Mouse (Mus musculus) neural tube, embryonic 12.5 days (tissue): ENCODE results near the gene BC034090. TPM values are rescaled to one million over a fixed set of nuclear protein-coding genes. Genes with fewer than 3 reads are reported as not detected.

Experiments
- ATAC-seq: fragments of 200-750 bp; cut with Nextera tagmentation; 2 replicates; pipeline ENCODE4 v1.8.0; 2017; ENCODE audit warnings: low read depth, mild to moderate bottlenecking, moderate TSS enrichment, moderate library complexity; ENCODE audit not compliant: low FRiP score
- H3K27ac ChIP-seq: fragments of 300-500 bp; sonication (generic); 2 replicates; pipeline ENCODE4 v1.5.1; 2016
- H3K27me3 ChIP-seq: fragments of 300-500 bp; sonication (generic); replicated peaks from 2 replicates; pipeline ENCODE4 v1.6.1; 2016; ENCODE audit warnings: mild to moderate bottlenecking
- H3K36me3 ChIP-seq: fragments of 300-500 bp; sonication (generic); 2 replicates; pipeline ENCODE4 v1.6.1; 2016; ENCODE audit warnings: mild to moderate bottlenecking
- H3K4me1 ChIP-seq: fragments of 300-500 bp; sonication (generic); 2 replicates; pipeline ENCODE4 v1.6.1; 2016
- H3K4me2 ChIP-seq: fragments of 300-500 bp; sonication (generic); replicated peaks from 2 replicates; pipeline ENCODE4 v1.6.1; 2016; ENCODE audit warnings: mild to moderate bottlenecking
- H3K4me3 ChIP-seq: fragments of 300-500 bp; sonication (generic); 2 replicates; pipeline ENCODE4 v1.5.1; 2016
- H3K9ac ChIP-seq: fragments of 300-500 bp; sonication (generic); 2 replicates; pipeline ENCODE4 v1.6.1; 2016; ENCODE audit warnings: mild to moderate bottlenecking
- H3K9me3 ChIP-seq: fragments of 300-500 bp; sonication (generic); 2 replicates; pipeline ENCODE4 v1.6.1; 2016; ENCODE audit warnings: mild to moderate bottlenecking
- WGBS: fragments of 180-500 bp; shearing (Covaris S2); methylation state at CpG from one replicate; pipeline ENCODE4 v1.1.7; 2016; 5-methylcytosine and 5-hydroxymethylcytosine counted together
- polyA plus RNA-seq: library from polyadenylated mRNA; unstranded; fragments of >200 nt; fragmentation: Nextera tagmentation; extraction: Ambion mirVana; gene quantifications from 2 replicates; pipeline ENCODE4 v1.2.1, GENCODE M21; 2016

The BC034090 gene
- polyA plus RNA-seq, 1 experiment from 2014 or later: 8.1 TPM

DNA sequence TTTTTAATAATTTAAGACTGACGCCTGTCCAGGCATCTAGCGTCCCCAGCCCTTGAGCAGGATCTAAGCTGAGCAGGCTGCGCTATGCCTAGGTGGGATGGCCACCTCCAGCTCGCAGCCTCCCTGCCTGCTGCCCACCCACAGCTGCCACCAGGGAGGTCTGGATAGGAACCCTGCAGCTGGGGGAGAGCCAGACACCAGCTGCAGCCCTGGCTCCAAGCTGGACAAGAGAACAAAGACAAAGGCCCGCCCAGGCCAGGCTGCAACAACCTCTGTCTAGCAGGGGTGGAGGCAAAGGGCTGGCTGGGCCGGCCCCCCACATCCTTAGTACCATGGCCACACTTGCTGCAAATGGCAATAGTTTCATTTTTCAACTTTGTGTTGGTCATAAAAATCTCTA is 31.8 kb downstream of the BC034090 start:
- peak overlapping the region; percentile 28 for H3K27ac ChIP-seq
- ATAC-seq: peak; percentile 69
- peaks cover 3% of the 10 kb centered on the region for H3K36me3 ChIP-seq
- peaks cover 64% of the 10 kb centered on the region for H3K4me1 ChIP-seq
- H3K27me3 ChIP-seq: no peaks in the 10 kb centered on the region
- H3K4me2 ChIP-seq: no peak overlapping the region; the same call in 1 of the 2 replicates
- H3K9me3 ChIP-seq: no peaks in the 10 kb centered on the region
- peak overlapping the region; percentile 38; the same call in 1 of the 2 replicates for H3K9ac ChIP-seq
- WGBS: 5% methylated on average over 6 of the region's 6 CpGs
- H3K4me3 ChIP-seq: no peak overlapping the region

DNA sequence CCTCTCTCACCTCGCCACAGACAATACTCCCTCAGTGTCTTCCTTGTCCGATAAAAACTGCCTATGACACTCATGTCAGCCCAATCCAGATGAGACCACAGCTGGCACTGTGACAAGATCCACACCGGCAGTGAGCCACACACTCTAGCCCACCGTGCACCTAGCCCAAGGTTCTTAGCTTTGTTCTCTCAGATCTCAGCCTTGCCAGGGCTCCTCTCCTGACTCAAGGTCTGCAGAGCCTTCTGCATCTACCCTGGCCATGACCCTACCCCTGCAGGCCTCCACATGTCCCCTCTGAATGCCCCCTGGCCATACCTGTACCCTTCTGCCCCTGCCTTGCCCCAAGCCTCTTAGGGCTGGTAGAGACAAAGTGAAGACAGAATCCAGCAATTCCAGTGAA is 32.2 kb downstream of the BC034090 start:
- Histone ChIP-seq H3K4me2 (no peak overlapping the region; the same call in 1 of the 2 replicates), H3K27me3 (no peaks in the 10 kb centered on the region), H3K4me1 (peaks cover 62% of the 10 kb centered on the region), H3K9me3 (no peaks in the 10 kb centered on the region), H3K36me3 (peaks cover 7% of the 10 kb centered on the region), H3K27ac (peak overlapping the region; percentile 28), H3K4me3 (no peak overlapping the region), H3K9ac (peak overlapping the region; percentile 38; the same call in 1 of the 2 replicates)
- WGBS: 44% methylated on average over 4 of the region's 4 CpGs
- peak; percentile 13; the same call in 1 of the 2 replicates for ATAC-seq

DNA sequence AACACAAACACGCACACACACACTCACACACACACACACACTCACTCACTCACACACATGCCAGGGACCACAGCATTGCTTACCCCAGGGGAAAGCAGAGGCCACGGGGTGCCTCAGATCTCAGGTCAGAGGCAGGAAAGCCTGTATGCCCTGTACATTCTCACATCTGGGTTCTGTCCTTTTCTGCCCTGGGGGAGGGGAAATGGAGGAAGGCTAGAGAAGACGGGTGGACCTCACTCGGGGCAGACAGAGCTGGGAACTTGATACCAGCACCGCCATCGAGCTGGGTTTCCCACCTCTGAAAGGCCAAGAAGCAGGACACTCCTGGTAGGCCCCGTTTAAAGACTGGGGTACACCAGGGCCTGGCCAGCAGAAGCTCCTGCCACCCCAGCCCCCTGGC is 33.2 kb downstream of the BC034090 start:
- 47% methylated on average over 7 of the region's 7 CpGs for WGBS
- H3K36me3 ChIP-seq: peaks cover 14% of the 10 kb centered on the region
- H3K4me3 ChIP-seq: no peak overlapping the region

DNA sequence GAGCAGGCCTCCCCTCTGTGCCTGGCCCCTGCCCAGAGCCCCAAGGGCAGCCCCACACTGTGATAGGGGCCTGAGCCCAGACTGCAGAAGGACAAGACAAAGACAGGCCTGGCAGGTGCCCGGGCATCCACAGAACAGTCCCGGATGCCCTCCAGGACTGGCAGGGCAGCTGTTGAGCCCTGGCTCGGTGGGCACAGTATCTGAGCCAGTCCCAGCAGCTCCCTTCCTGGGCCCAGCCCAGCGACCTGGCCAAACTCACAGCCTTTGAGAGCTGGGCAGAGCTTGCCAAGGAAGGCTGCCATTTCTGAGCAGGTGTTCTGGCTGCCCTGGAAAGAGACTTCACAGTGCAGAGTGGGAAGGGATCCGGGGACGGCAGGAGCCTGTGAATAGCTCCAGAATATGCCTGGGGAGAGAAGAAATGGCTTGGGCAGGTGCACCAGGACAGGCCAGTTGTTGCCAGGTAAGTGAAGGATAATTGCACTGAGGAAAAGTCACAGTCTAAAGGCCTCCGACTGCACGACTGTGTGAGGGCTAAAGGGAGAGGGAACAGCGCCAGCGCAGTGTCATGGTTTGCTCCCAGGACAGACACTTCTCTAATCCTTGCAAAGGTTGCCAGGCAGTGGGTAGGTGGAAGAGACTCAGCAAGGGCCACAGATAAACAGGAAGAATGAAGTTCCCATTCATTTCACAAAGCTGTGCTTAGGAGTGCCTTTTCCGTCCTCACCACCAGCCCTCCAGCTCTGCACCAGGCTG is 34.1 kb downstream of the BC034090 start:
- Histone ChIP-seq H3K36me3 (peaks cover 14% of the 10 kb centered on the region), H3K9me3 (no peaks in the 10 kb centered on the region), H3K9ac (no peak overlapping the region), H3K4me3 (no peak overlapping the region), H3K4me1 (peaks cover 57% of the 10 kb centered on the region), H3K27ac (no peak overlapping the region), H3K27me3 (no peaks in the 10 kb centered on the region), H3K4me2 (no peak overlapping the region)
- 73% methylated on average over 11 of the region's 11 CpGs for WGBS
- ATAC-seq: no peak

More for the DNA sequence above, 33.2 kb downstream of the BC034090 start:
- no peak overlapping the region for H3K4me2 ChIP-seq
- no peak for ATAC-seq
- H3K9ac ChIP-seq: no peak overlapping the region
- H3K27ac ChIP-seq: no peak overlapping the region
- H3K9me3 ChIP-seq: no peaks in the 10 kb centered on the region
- H3K4me1 ChIP-seq: peaks cover 58% of the 10 kb centered on the region
- no peaks in the 10 kb centered on the region for H3K27me3 ChIP-seq

DNA sequence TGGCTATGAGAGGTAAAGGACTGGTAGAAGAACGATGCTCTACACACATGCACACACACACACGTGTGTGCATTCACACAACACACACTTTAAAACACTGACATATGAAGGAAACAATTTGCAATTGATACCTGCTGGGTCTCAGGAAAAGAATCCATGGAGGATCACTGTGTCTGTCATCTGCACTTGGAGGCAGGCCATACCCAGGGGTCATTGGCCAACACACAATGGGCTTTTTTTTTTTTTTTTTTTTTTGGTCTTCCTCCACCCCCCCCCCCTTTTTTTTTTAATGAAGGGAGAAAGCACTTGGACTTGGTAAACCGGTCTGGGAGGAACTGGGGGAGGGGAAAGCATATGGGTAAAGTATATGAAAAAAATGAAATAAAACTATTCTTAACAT is 36.4 kb downstream of the BC034090 start:
- H3K4me1 ChIP-seq: peaks cover 61% of the 10 kb centered on the region
- no peaks in the 10 kb centered on the region for H3K9me3 ChIP-seq
- no peak overlapping the region for H3K9ac ChIP-seq
- no peak for ATAC-seq
- H3K4me3 ChIP-seq: no peak overlapping the region
- H3K27ac ChIP-seq: no peak overlapping the region
- H3K4me2 ChIP-seq: no peak overlapping the region
- peaks cover 19% of the 10 kb centered on the region for H3K36me3 ChIP-seq
- WGBS: 81% methylated on average over 3 of the region's 3 CpGs
- H3K27me3 ChIP-seq: no peaks in the 10 kb centered on the region

DNA sequence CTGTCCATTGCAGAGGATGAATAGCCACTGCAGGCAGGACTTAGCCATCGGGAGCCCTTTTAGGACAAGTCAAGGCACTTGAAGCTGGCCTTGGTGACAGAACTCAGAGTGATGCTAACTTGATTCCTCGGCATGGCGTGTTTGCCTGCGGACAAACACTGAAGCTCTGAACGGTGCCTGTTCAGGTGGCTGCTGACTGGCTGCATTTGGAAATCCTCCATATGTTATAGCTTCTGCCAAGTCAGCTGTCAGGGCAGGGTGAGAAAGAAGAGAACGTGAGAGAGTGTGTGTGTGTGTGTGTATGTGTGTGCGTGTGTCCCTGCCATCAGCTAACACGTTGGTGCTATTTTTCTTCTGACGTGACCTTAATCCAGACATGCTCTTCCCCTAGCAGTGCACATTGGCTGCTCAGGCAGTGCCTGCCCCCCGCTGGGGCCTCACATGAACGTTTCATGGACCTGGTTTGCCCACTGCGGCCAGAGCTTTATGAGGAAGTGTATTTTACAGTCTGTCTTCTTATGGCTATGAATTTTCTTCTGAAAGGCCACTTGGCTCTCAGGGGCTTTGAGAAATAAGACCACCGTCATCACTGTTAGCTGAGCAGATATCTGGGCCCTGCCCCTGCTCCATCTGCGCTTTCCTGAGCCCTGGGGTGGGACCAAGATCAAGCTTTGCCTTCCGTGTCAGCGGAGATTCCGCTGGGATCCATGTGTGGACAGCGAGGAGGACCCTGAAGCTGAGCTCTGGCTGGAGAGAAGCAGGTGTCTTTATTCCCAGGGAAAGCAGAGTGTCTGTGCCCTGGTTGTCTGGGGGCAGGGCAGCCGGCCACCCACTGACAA is 38.2 kb downstream of the BC034090 start:
- Histone ChIP-seq H3K4me2 (no peak overlapping the region), H3K27ac (peak overlapping the region; percentile 21; the same call in 1 of the 2 replicates), H3K9ac (no peak overlapping the region), H3K4me3 (no peak overlapping the region), H3K36me3 (peaks cover 35% of the 10 kb centered on the region), H3K27me3 (no peaks in the 10 kb centered on the region), H3K4me1 (peaks cover 48% of the 10 kb centered on the region), H3K9me3 (no peaks in the 10 kb centered on the region)
- WGBS: 67% methylated on average over 19 of the region's 19 CpGs
- ATAC-seq: 0 out of 2 replicates have a peak, but pooled peaks have one; percentile 7

DNA sequence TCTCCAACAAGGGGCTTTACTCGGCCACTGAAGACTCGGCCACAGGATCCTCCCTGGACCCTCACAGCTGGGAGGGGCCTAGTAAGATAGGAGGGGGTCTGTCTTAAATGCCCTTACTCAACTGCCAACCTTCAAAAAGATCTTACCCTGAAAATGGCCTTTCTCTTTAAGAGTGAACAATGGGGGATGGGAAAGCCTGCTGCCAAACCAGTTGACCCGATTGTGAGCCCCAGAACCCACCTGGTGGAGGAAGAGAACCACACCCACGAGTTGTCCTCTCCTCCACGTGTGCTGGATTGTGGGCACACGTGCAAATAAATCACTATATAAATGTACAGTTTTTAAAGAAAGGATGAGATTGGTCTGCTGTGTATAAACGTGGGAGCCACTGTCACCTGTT is 38.9 kb downstream of the BC034090 start:
- Histone ChIP-seq H3K4me3 (no peak overlapping the region), H3K4me1 (peaks cover 40% of the 10 kb centered on the region), H3K9ac (no peak overlapping the region), H3K9me3 (no peaks in the 10 kb centered on the region), H3K4me2 (no peak overlapping the region), H3K27ac (peak overlapping the region; percentile 21; the same call in 1 of the 2 replicates), H3K27me3 (no peaks in the 10 kb centered on the region), H3K36me3 (peaks cover 41% of the 10 kb centered on the region)
- ATAC-seq: no peak
- 67% methylated on average over 7 of the region's 7 CpGs for WGBS

DNA sequence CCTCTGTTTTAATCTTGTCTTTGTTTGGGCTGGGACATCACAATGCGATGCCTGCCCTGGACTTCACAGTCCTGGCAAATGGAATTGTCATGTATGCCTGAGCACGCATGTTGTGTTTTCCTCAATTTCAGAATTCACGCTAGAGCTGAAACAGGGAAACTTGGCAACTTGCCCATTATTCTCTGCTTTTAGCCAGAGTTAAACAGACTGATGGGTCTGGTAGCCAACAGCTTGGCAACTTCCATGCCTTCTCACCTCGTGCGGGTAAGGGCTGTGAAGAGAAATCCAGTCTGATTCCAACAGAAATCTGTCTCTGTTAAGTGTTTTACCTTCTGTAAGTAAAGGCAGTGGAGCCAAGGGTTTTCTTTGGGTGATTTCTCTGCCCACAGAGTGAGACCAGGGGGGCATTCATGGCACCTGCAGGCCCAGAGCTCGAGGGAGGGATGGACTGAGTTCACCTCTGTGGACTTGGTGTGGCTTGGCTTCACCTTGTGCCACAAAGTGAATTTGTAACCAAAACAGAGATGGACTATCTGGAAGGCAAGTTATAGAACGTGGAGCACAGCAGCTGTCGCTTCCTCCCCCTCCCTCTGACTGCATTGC is 39.6 kb downstream of the BC034090 start:
- peaks cover 35% of the 10 kb centered on the region for H3K4me1 ChIP-seq
- H3K9me3 ChIP-seq: no peaks in the 10 kb centered on the region
- peaks cover 45% of the 10 kb centered on the region for H3K36me3 ChIP-seq
- no peak overlapping the region for H3K9ac ChIP-seq
- no peak overlapping the region for H3K27ac ChIP-seq
- no peaks in the 10 kb centered on the region for H3K27me3 ChIP-seq
- no peak for ATAC-seq
- H3K4me2 ChIP-seq: no peak overlapping the region
- H3K4me3 ChIP-seq: no peak overlapping the region
- WGBS: 83% methylated on average over 8 of the region's 8 CpGs

DNA sequence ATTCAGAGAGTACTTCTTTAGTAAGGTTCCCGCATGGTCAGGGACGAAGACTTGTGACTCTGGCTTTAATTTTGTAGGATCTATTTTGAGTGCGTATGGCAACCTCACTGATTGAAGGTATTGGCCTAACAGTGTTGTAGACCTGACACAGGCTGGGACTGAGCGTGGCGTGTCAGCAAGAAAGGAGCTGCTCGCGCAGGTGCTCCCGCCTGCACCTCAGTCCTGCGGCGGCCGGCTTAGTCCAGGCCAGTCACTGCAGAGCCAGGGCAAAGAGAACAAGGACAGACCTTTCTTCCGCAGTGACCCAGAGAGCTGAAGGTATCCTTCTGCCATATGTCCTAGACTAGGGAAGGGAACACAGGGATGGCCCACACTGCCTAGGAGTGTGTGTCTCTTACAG is 40.3 kb downstream of the BC034090 start:
- Histone ChIP-seq H3K9ac (no peak overlapping the region), H3K4me3 (no peak overlapping the region), H3K4me1 (peaks cover 35% of the 10 kb centered on the region), H3K36me3 (peaks cover 48% of the 10 kb centered on the region), H3K4me2 (no peak overlapping the region), H3K9me3 (no peaks in the 10 kb centered on the region), H3K27me3 (no peaks in the 10 kb centered on the region), H3K27ac (no peak overlapping the region)
- no peak for ATAC-seq
- 80% methylated on average over 12 of the region's 12 CpGs for WGBS

DNA sequence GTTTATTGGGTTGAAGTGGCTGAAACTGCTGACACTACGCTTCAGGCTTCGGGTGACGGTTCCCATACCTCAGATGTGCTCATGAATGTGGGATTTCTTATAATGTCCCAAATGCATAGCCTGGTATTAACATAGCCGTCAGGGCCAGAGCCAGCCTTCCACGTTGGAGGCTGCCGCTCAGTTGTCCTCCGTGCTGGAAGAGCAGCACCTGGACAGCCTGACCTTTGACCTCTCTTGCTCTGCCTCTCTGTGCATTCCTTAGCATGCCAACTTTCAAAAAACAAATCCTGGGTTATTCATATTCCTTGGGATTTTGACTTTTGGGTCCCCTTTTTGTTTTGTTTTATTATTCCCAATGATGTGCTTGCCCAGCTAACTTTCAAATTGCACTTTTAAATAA is 41.1 kb downstream of the BC034090 start:
- peaks cover 35% of the 10 kb centered on the region for H3K4me1 ChIP-seq
- H3K9ac ChIP-seq: no peak overlapping the region
- no peak for ATAC-seq
- no peaks in the 10 kb centered on the region for H3K27me3 ChIP-seq
- no peak overlapping the region for H3K4me2 ChIP-seq
- H3K36me3 ChIP-seq: peaks cover 56% of the 10 kb centered on the region
- 79% methylated on average over 7 of the region's 7 CpGs for WGBS
- no peak overlapping the region for H3K27ac ChIP-seq
- no peak overlapping the region for H3K4me3 ChIP-seq
- no peaks in the 10 kb centered on the region for H3K9me3 ChIP-seq

DNA sequence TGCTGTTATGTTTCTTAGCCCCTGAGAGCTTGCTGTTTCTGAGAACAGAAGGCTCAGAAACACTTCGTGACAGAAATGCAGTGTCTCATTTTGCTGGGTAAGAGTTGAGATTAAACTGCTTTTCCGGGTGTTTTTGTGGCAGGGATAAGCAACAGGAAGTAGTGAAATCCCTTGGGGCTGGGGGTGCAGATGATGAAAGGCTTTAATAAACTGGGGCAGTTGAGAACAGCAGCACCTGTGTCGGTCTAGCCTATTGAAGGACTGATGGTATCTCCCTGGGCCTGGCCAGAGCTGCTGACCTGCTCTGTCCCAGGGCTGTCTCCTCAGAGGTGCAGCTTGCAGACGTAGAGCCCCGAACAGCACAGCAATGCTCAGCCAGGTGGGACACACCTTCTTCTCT is 41.8 kb downstream of the BC034090 start:
- Histone ChIP-seq H3K4me3 (no peak overlapping the region), H3K9ac (no peak overlapping the region), H3K27ac (no peak overlapping the region), H3K36me3 (peaks cover 59% of the 10 kb centered on the region), H3K4me2 (no peak overlapping the region), H3K4me1 (peaks cover 35% of the 10 kb centered on the region), H3K27me3 (no peaks in the 10 kb centered on the region), H3K9me3 (no peaks in the 10 kb centered on the region)
- ATAC-seq: no peak
- 87% methylated on average over 5 of the region's 5 CpGs for WGBS

DNA sequence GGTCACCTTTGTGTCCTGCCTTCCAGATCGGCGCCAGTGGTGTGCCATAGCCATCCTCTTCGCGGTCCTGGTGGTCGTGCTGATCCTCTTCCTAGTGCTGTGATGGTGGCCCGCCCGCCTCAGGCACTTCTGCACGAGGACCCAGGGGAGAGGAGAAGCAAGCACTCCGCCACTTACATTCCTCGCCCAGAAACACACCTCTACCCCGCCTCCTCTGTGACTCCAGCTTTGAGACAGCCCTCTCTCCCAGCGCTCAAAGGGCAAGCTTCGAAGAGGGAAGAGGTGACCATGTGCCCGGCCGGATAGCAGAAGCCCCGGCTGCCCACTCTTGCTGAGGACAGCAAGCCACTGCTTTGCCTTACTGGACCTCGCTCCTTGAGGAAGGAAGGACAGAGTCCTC is 42.3 kb downstream of the BC034090 start:
- H3K4me2 ChIP-seq: no peak overlapping the region
- no peak overlapping the region for H3K27ac ChIP-seq
- WGBS: 87% methylated on average over 17 of the region's 17 CpGs
- H3K36me3 ChIP-seq: peaks cover 59% of the 10 kb centered on the region
- no peak overlapping the region for H3K4me3 ChIP-seq
- H3K9ac ChIP-seq: no peak overlapping the region
- peaks cover 35% of the 10 kb centered on the region for H3K4me1 ChIP-seq
- no peaks in the 10 kb centered on the region for H3K27me3 ChIP-seq
- H3K9me3 ChIP-seq: no peaks in the 10 kb centered on the region
- no peak for ATAC-seq
